Mouse (Mus musculus): ENCODE measurements around the gene Morf4l1.
A peak's percentile ranks its signal among the peaks of the same experiment; 100 is the strongest.
"Not testable (repeated sequence)": the region's sequence is repeated elsewhere in the genome, so short reads cannot be mapped to it uniquely, and the experiment has no call there.

Gene Morf4l1

DNA sequence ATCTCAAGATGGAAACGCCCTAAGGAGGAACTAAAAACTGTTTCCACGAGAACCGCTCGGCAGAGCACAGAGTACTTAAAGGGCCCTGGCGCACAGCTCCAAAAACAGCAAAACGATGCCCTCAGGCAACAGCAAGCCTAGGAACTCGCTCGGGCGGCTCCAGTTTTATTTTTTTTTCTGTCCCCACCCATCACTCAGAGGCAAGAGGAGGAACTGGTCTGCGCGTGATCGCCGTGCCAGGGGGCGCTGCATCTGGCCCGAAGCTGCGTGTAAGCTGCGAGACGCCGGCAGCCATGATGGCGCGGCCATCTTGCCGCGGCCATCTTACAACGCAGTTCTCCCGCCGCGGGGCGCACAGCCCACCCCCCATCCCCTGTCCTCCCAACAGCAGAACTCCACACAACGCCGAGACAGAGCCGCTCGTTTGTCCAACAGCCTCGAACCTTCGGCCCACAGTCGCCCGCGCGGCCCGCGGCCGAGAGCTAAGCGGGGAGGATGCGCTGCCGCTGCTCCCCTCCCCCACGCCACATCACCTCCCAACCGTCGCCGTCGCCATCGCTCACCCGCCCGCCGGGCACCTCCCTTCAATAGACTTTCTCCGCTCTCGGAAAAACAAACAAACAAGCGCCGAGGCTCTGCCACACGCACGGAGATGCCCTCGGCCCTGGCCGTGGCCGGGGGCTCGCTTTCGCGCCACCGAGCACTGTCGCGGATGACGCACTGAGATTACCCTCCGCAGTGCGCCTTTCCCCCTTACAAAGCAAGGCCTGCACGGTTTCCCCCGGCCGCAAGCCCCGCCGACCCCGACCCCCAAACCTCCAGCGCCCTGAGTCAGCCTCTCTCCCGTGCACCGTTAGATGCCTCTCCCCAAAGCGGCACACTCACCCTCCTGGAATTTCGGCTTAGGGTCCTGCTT is 665 bp downstream of the Morf4l1 start:
- peak; percentile 87 to 89 for DNase-seq

DNA sequence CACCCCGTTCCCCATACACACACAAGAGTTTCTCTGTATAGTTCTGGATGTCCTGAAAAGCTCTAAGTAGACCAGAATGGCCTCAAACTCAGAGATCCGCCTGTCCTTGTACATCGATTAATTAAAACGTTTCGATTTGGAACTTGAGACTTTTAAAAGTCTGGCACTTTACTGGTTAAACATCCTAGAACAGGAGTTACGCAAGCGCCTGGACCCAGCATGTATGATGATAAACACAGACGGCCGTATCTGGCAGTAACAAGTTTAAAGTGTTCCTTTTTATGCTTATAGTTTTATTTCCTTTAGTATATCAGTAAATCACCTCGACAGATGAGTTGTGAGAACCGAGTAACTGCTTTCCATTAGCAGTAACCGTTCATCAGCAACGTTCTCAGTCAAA is 1.4 kb downstream of the Morf4l1 start:
- peak in 1 of 2 experiments; percentile 31 for DNase-seq

DNA sequence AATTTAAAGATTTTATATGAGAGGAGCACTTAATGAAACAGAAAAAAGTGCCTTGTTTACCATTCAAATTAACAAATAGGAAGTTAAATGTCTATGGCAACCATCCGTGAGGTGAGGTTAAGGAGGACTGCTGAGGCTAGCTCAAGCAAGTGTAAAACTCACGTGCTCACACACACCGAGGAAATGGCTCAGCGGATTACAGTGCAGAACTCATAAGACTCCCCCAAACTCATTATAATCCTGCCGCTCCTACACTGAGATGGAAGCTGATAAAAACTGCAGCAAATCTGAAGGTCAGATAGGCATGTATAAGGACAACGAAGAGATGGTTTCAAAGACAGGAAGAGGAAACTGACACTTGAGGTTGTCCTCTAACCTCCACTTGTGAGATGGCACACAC is 5.2 kb downstream of the Morf4l1 start:
- no peak for DNase-seq

DNA sequence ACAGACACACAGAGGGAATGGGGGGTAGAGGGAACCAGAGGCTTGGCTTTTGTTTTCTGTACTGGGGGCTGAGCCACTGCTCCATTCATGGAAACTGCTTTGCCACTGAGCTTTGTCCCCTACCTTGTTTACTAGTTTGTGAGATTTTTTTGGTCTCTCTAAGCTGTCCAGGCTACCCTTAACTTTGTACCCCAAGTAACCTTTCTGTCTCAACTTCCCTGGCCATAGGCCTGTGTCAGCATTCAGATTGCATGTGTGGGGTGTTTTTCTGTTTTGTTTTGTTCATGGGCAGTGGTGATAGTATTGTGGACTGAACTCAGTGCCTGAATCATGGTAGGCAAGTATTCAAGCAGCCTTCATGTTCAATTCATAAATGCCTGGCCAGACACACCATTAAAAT is 6.3 kb downstream of the Morf4l1 start:
- DNase-seq: no peak

DNA sequence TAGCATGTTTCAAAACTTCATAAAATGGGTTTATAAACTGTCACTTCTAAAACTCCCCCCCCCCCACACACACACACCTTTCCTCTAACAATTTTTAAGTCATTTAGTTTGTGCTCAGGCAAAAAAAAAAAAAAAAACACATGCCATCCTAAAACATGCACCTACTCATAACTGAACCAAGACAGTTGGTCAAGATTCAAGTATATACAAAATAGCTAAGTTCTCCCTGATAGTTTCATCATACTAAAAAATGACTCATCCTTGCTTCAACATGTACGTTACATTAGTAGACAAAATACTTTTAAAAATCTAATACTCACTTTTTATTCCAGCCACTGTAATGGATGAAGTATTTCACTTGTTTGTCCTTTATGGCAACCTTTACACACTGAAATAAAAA is 7.7 kb downstream of the Morf4l1 start:
- DNase-seq: no peak

DNA sequence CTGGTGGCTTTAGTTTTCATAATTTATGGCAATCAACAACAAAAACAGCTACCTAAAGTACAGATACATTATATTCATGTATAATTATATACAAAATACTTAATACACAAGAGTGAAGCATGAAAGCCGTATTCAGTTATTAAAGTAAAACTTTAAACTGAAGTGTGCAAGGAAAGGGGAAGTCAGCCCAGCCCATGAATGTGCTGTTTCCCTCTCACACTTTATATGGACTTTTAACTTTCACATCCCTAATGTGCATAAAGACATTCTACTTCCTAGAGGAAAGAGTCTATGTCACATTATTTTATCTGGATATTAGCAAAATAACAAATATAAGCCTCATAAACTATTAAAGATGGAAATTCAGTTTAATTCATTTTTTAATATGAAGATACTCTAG is 9.1 kb downstream of the Morf4l1 start:
- DNase-seq: no peak

DNA sequence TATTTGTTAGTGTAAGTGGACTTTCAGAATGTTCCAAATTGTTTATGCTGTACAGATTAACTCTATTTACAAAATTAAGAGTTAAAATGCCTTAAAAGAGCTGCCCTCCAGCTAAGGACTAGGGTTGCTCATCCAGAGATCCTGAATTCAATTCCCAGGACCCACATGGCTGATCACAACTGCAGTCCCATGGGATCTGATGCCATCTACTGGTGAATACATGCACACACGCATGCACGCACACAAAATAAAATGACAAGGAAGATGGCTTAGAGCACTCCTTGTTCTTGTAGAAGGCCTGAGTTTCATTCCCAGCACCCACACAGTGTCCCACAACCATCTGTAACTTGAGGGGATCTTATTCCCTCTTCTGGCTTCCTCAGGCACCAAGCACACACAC is 13.8 kb downstream of the Morf4l1 start:
- DNase-seq: peak in 1 of 2 experiments; percentile 23

DNA sequence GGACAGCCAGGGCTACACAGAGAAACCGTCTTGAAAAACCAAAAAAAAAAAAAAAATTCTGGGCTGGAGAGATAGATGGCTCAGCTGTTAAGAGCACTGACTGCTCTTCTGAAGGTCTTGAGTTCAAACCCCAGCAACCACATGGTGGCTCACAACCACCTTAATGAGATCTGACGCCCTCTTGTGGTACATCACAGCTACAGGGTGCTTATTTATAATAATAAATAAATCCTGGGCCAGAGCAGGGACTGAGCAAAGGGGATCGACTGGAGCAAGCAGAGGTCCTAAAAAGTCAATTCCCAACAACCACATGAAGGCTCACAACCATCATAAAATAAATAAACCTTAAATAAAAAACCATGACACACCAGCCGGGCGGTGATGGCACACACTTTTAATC is 15.6 kb downstream of the Morf4l1 start:
- no peak for DNase-seq

DNA sequence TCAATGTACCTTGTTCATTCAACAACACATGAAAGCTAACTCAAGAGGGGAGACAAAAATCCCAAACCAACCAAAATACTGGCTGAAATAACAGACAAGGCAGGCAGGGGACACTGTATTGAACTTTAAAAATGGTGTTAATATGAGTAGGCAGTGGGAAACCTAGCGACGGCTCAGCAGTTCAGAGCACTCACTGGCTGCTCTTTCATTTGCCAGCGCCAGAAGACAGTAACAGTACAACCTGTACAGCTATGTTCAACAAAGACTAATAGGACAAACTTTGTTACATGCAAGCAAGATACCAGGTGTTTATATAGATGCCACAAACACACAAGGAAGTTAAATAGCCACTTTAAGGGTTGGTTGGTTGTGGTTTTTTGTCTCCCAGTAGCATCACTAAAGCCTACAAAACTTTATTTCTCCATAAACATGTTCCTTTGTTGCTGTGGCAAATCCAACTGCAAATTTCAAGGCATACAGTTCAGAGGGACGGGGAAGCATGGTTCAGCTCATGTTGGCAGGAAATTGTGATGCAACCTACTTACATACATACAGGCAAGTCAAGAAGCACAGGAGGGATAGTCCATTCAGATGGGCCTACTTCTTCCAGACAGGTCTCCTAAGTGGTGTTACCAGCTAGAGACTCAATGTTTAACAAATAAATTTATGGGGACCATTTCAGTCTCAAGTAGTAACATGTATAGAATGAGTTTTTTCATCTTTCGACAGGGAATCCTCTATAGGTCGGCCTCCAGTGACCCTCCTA is 25.1 kb downstream of the Morf4l1 start:
- DNase-seq: no peak

DNA sequence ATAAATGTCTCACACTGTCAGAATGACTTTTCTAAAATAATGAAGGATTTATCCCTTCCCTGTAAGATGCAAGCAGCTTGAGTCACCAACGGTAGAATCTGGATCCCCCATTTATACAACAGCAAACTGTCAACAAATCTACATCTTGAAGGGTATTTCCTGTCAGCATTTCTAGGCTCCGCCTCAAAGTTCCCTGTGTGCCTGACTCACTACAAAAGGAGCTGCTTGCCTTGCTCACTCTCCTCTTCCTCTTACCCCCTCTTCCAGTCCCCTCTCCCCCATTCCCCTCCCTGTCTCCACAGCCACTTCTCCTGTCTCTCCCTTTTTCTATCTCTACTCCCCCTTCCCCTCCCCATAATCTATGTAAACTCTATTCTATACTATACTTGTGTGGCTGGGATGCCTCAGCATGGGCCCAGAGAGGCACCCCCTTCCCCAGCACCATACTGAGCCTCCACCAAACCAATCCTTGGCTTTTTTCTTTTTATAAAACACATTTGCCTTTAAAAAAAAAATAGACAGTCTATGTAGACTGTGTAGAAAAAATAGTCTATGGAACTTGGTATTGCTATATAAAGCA is 26.6 kb downstream of the Morf4l1 start:
- no peak for DNase-seq

DNA sequence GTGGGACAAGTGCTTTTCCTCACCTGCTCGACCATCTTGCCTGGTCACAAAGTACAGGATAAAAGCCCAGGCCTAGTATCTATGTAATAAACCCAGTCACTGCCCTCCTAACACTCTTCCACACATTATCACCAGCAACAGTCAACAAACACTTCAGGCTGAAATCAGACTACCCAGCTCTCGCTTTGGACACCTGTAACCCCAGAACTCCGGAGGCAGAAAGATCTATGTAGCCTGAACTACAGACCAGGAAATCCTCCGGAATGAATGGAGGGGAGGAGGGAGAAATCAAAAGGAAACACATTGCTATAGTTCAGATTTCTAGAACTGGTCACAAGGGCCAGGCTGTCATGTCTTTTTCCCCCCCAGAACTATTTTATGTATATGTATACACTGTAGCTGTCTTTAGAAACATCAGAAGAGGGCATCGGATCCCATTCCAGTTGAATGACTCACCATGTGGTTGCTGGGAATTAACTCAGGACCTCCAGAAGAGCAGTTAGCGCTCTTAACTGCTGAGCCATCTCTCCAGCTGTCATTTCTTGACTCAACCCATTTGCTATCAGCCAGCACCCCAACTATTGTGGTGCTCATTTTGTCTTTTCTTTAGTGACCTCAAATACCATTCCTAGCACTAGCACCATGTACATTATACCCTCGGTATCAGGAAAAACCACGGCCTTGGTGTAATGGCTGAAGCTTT is 29.7 kb downstream of the Morf4l1 start:
- no peak for DNase-seq

DNA sequence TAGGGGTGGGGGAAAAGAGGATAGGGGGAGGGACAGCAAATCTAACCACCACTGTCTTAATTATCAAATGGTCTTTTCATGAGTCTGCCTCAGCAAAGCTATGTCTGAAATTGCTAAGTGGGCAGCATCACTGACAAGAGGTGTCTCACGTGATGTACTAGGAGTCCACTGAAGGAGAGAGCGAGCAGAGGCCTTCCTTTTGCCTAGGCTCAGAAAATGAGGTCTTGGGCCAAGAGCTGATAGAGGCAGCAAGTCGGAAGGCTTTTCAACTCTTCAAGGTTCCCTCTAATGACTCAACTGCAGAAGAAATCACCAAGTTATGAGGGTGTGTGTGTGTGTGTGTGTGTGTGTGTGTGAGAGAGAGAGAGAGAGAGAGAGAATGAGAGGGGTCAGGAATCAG is 30.4 kb downstream of the Morf4l1 start:
- no peak for DNase-seq

DNA sequence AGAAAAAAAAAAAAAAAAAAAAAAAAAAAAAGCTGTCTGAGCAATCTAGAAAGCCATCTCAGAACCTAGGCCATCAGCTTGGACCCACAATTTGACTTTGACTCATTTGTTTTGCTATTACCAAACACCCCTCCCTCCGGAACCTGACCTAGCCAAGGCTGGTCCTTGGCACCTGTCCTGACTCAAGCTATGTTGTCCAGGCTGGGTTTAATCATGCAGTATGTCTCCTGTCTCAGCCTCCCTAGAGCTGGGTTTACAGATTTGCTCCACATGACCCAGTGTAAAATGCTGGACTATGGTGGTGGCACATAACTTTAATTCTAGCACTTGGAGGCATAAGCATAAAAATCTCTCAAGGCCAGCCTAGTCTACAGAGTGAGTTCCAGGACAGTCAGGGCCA is 31.6 kb downstream of the Morf4l1 start:
- peak in 1 of 2 experiments; percentile 13 for DNase-seq

DNA sequence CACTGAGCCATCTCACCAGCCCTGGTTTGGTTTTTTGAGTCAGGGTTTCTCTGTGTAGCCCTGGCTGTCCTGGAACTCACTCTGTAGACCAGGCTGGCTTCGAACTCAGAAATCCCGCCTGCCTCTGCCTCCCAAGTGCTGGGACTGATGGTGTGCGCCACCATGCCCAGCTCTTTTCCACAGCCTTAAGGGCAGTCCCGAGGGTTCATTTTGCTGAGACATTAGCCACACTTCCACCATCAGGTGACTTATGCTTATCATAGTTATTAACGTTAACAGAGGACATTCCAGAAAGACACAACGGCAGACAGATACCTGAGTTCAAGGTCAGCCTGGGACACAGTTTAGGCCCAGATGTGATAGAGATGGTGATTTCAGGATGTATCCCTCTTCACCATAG is 32.6 kb downstream of the Morf4l1 start:
- not testable (repeated sequence) for DNase-seq

DNA sequence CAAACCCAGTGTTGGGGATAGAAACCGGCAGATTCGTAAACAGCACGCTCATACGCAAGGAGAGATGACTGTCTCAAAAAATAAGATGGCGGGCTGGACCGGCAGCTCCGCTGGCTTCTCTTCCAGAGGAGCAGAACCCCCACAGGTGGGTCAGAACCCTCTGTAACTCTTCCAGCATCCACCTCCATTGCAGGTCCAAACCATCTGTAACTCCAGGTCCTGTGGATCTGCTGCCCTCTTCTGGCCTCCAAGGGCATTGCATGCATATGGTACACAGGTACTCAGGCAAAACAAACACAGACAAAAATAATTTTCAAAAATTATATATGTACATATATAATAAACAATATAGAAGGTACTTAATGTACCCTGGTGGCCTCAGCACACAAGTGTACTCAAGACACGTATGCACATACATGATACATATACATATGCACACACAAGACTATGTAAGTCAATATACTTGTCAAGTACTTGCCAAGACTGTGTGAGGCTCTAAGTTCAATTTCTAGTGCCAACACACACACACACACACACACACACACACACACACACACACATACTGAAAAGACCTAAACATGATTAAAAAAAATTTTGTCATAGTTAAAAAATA is 37.6 kb downstream of the Morf4l1 start:
- DNase-seq: peak; percentile 83 to 85

DNA sequence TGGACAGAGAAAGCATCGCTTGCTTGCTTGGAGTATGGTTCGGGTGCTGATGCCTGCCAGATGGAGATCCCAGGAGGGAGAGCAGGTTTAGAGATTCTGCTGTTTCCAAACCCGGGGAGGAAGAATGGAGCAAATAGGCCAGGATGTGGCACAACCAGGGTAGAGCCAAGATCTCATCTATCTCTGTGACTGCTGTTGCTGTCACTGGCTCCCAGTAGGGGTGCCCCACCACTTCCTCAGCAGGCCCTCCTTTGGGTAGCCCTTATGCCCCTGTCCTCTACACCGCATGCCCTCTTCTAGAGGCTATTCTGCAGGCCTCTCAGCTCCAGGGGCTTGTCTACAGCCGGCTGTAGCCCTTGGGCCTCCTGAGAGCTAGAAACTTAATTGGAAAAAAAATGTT is 38.4 kb downstream of the Morf4l1 start:
- no peak for DNase-seq

DNA sequence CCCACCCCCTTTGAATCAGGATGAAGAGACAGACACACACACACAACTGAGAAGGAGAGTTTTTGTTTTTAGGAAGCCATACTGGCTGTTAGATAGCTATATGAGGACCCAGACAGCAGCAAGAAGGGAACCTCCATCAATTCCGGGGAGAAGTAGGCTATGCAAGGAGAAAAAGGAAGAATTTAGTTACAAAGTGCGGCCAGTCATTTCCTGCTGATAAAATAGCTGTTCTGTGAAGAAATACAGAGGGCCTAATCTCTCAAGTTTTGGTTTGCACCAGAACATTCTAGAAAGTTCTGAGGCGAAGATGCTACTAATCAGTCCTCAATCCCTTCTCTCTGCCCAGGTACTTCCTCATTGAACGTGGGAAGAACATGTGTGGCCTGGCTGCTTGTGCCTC is 39.2 kb downstream of the Morf4l1 start:
- no peak for DNase-seq

DNA sequence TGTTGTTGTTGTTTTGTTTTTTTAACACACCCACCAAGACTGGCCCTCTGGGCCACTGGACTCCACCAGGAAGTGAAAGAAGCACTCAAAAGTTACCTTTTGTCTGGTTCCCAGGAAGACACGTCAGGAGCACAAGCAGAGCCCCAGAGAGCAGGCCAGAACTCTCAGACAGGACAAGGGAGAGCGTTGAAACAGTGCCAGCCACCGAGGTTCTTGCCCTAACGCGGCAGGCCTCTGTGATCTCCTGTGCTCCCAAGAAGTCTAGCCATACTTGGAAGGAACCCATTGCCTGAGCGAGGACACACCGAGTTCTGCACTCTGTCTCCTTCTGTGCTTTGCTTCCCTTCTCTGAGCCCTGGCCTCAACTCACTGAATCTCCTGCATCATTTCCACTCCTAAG is 44.4 kb downstream of the Morf4l1 start:
- no peak for DNase-seq

DNA sequence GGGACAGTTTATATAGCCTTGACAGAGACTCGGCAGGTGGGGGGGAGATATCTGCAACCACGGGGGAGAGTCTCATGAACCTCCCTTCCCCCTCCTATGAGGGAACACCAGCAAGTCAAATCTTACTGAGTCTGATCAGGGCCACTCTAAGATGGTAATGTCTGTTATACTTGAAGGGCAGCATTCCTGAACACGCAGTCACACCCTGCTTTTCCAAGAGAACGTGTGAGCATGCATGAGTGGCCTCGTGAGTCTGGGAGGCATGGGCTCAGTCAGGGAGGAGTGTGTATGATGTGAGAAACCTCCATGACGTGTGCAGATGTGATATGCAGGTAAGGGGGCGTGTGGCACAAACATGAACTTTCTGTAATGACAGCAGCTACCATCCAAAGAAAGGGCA is 45.1 kb downstream of the Morf4l1 start:
- DNase-seq: no peak

DNA sequence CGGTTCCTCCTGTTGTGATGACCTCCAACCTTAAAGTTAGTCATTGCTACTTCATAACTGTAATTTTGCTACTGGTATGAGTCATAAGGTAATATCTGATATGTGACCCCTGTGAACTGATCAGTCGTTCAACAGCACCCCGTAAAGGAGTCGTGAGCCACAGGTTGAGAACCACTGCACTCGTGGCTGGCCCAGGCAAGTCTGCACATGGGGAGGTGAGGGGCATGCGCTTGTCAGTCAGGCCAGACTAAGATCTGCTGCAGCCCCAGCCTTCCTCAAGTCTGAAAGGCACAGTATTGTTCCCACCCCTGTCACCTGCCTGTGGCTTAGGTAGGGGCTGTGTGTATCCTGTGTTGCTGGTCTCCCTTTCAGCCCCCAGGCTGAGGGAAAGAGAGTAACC is 45.8 kb downstream of the Morf4l1 start:
- no peak for DNase-seq

DNA sequence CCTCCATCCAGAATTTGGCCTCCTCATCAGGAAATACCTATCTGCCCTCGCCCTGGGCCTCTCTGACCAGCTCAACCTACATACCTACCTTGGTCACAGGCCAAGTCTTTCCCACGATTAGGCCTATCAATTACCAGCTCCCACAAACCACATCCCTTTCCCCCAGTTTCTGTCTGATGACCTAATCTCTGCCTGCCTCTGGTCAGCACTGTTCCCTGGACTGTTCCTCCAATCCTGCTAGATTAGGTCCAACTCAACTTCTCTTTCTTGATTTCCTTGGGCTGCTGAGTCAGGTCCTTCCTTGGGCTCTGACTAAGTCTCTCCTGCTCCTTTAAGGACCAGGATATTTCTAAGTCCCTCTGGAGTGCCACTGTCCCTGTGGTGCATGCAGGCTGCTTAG is 47.2 kb downstream of the Morf4l1 start:
- DNase-seq: no peak

DNA sequence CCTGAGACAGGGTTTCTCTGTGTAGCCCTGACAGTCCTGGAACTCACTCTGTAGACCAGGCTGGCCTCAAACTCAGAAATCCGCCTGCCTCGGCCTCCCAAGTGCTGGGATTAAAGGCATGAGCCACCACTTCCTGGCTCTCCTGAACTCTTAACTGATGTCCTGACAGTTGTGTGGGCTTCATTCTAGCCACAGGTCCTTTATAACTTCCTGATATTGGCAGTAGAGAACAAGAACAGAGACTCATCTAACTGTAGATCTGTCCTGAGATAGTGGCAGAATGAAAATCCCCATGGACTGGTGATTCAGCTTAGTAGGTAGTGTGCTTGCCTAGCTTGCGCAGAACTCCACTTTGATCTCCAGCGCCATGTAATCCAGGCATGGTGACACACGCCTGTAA is 53.6 kb downstream of the Morf4l1 start:
- DNase-seq: not testable (repeated sequence)

DNA sequence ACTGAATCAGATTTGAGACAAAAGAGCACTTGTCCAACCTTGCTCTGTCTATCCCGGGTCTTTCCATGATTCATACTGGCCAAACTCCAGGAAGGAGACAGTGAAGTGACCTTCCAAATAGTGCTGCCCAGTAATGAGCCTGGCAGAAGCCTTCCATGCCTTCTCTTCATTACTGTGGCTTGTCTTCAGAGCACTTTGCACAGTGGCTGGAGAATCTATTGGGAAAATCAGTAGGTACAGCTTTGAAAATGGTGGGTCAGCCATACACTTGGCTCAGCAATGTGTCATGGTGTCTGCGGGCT is 54.0 kb downstream of the Morf4l1 start:
- DNase-seq: no peak
